Mouse (Mus musculus) stomach, postnatal 0 days (tissue): ENCODE measurements around the gene Kptn. TPM values are rescaled to one million over a fixed set of nuclear protein-coding genes. Genes with fewer than 3 reads are reported as not detected.
A peak's percentile ranks its signal among the peaks of the same experiment; 100 is the strongest.

ENCODE experiments used
- ATAC-seq: fragments of 200-750 bp; cut with Nextera tagmentation; 2 replicates; pipeline ENCODE4 v1.8.0; 2017; ENCODE audit not compliant: low FRiP score, low TSS enrichment
- DNase-seq: peaks from one replicate; pipeline ENCODE4 v3.0.0-alpha.2; 2016; ENCODE audit warnings: low spot score
- H3K27ac ChIP-seq: fragments of 300-500 bp; sonication (generic); replicated peaks from 2 replicates; pipeline ENCODE4 v1.5.1; 2014; ENCODE audit warnings: mild to moderate bottlenecking, control low read depth
- H3K27me3 ChIP-seq: fragments of 300-500 bp; sonication (generic); 2 replicates; pipeline ENCODE4 v1.6.1; 2014; ENCODE audit warnings: low read length; ENCODE audit not compliant: control insufficient read depth, insufficient read depth
- H3K36me3 ChIP-seq: fragments of 300-500 bp; sonication (generic); 2 replicates; pipeline ENCODE4 v1.6.1; 2014; ENCODE audit warnings: low read length, mixed read lengths; ENCODE audit not compliant: control insufficient read depth, insufficient read depth
- H3K4me1 ChIP-seq: fragments of 300-500 bp; sonication (generic); replicated peaks from 2 replicates; pipeline ENCODE4 v1.6.1; 2014; ENCODE audit warnings: antibody characterized with exemption; ENCODE audit not compliant: control insufficient read depth, insufficient read depth
- H3K4me2 ChIP-seq: fragments of 300-500 bp; sonication (generic); replicated peaks from 2 replicates; pipeline ENCODE4 v1.6.1; 2014; ENCODE audit warnings: low read depth, mild to moderate bottlenecking, control low read depth, moderate library complexity
- H3K4me3 ChIP-seq: fragments of 300-500 bp; sonication (generic); 2 replicates; pipeline ENCODE4 v1.5.1; 2014; ENCODE audit warnings: low read depth, low read length, control low read depth
- H3K9ac ChIP-seq: fragments of 300-500 bp; sonication (generic); 2 replicates; pipeline ENCODE4 v1.6.1; 2014; ENCODE audit warnings: mild to moderate bottlenecking, low read length, control low read depth, mixed read lengths
- H3K9me3 ChIP-seq: fragments of 300-500 bp; sonication (generic); 2 replicates; pipeline ENCODE4 v1.6.1; 2016; ENCODE audit warnings: low read length; ENCODE audit not compliant: control insufficient read depth
- CTCF ChIP-seq: IDR thresholded peaks from 2 replicates; pipeline ENCODE4 v1.5.1; 2016; ENCODE audit warnings: antibody characterized with exemption, low read depth, mild to moderate bottlenecking, moderate library complexity
- EP300 ChIP-seq: optimal IDR thresholded peaks from 2 replicates; pipeline ENCODE3; 2016; ENCODE audit warnings: antibody characterized with exemption
- WGBS: fragments of 180-500 bp; shearing (Covaris S2); extraction: QIAGEN DNeasy Blood & Tissue Kit; methylation state at CpG from one replicate; pipeline ENCODE4 v1.1.7; 2014; 5-methylcytosine and 5-hydroxymethylcytosine counted together
- polyA plus RNA-seq: library from polyadenylated mRNA; unstranded; fragments of >200 nt; fragmentation: Nextera tagmentation; extraction: Ambion mirVana; gene quantifications from 2 replicates; pipeline ENCODE4 v1.2.1, GENCODE M21; 2015

Gene Kptn
- polyA plus RNA-seq, 1 experiment from 2014 or later: 11.8 TPM

- TF ChIP-seq EP300 (no peak), CTCF (no peak)
- Histone ChIP-seq H3K9me3 (no peaks in the 10 kb centered on the region), H3K27ac (no peak overlapping the region), H3K27me3 (no peaks in the 10 kb centered on the region), H3K4me3 (no peak overlapping the region), H3K4me1 (no peaks in the 10 kb centered on the region), H3K9ac (no peak overlapping the region), H3K4me2 (no peak overlapping the region), H3K36me3 (no peaks in the 10 kb centered on the region)
- 36% methylated on average over 5 of the region's 5 CpGs for WGBS
- ATAC-seq (no peak), DNase-seq (no peak)
Observed at GRCm38 (mm10) chr7:16173146-16173545, 53.5 kb downstream of the Kptn start.

- H3K36me3 ChIP-seq: no peaks in the 10 kb centered on the region
- H3K4me1 ChIP-seq: no peaks in the 10 kb centered on the region
- no peaks in the 10 kb centered on the region for H3K27me3 ChIP-seq
- peak within 1 kb of the TSS; percentile 86 for H3K4me2 ChIP-seq
- no peaks in the 10 kb centered on the region for H3K9me3 ChIP-seq
- DNase-seq: peak; percentile 58
- H3K27ac ChIP-seq: peak within 1 kb of the TSS; percentile 63; the same call in 1 of the 2 replicates
- peak within 1 kb of the TSS; percentile 71 for H3K4me3 ChIP-seq
- peak; percentile 86 for ATAC-seq
- TF ChIP-seq EP300 (no peak), CTCF (peak; percentile 70)
- WGBS: under 1% methylated on average over 38 of the region's 42 CpGs
- peak within 1 kb of the TSS; percentile 73 for H3K9ac ChIP-seq
Observed at GRCm38 (mm10) chr7:16174597-16175541, 55.2 kb downstream of the Kptn start, which contains the start of gene Meis3. TSS of gene Meis3 (plus strand) at chr7:16175090.

GRCm38 (mm10) chr7:16175542-16175931 is 55.8 kb downstream of the Kptn start:
- Histone ChIP-seq H3K27ac (peak overlapping the region; percentile 63; the same call in 1 of the 2 replicates), H3K9me3 (no peaks in the 10 kb centered on the region), H3K4me3 (peak overlapping the region; percentile 71), H3K36me3 (no peaks in the 10 kb centered on the region), H3K4me2 (peak overlapping the region; percentile 86), H3K4me1 (no peaks in the 10 kb centered on the region), H3K9ac (peak overlapping the region; percentile 73), H3K27me3 (no peaks in the 10 kb centered on the region)
- DNase-seq (no peak), ATAC-seq (peak; percentile 16; the same call in 1 of the 2 replicates)
- under 1% methylated on average over 10 of the region's 10 CpGs for WGBS
- TF ChIP-seq CTCF: no peak

Other genes starting within 250 kb of the Kptn start
- 0.10 TPM in 1 of 2 replicates, not detected in the other for gene Crx, start 239.9 kb upstream of the Kptn start, polyA plus RNA-seq
- not detected in 2 replicates for gene Crxos, start 237.3 kb upstream of the Kptn start, polyA plus RNA-seq
- 560 and 572 TPM in 2 replicates for gene Selenow, start 197.5 kb upstream of the Kptn start, polyA plus RNA-seq
- gene Nop53, start 173.8 kb upstream of the Kptn start, polyA plus RNA-seq: 139 and 147 TPM in 2 replicates
- gene Ehd2, start 152.3 kb upstream of the Kptn start, polyA plus RNA-seq: 30.7 and 37.7 TPM in 2 replicates
- 1.8 and 2.3 TPM in 2 replicates for gene Bicra, start 72.0 kb upstream of the Kptn start, polyA plus RNA-seq
- 0.05 TPM in 2 replicates for gene Zfp541, start 58.1 kb upstream of the Kptn start, polyA plus RNA-seq
- 136 and 152 TPM in 2 replicates for gene Napa, start 21.4 kb upstream of the Kptn start, polyA plus RNA-seq
- 0.11 and 0.12 TPM in 2 replicates for gene Slc8a2, start 9.9 kb downstream of the Kptn start, polyA plus RNA-seq
- 10.9 and 11.8 TPM in 2 replicates for gene Meis3, start 55.2 kb downstream of the Kptn start, polyA plus RNA-seq
- 6.9 and 7.9 TPM in 2 replicates for gene Dhx34, start 102.1 kb downstream of the Kptn start, polyA plus RNA-seq
- 0.24 TPM in 2 replicates for gene C5ar2, start 124.3 kb downstream of the Kptn start, polyA plus RNA-seq
- gene C5ar1, start 139.6 kb downstream of the Kptn start, polyA plus RNA-seq: 1.9 and 2.0 TPM in 2 replicates
- gene Inafm1, start 153.7 kb downstream of the Kptn start, polyA plus RNA-seq: 28.0 and 29.1 TPM in 2 replicates
- 11.5 and 13.0 TPM in 2 replicates for gene Ccdc9, start 166.9 kb downstream of the Kptn start, polyA plus RNA-seq
- gene Bbc3, start 188.5 kb downstream of the Kptn start, polyA plus RNA-seq: 3.7 and 5.0 TPM in 2 replicates